Mouse (Mus musculus) olfactory bulb, adult 2 months (tissue): ENCODE data around the gene Twistnb.

Source experiments
- CTCF ChIP-seq: fragments of 200-500 bp; IDR thresholded peaks from 2 replicates; pipeline ENCODE4 v1.5.1; 2012; ENCODE audit warnings: low read depth, mild to moderate bottlenecking, low read length, moderate library complexity; ENCODE audit not compliant: insufficient read depth
- POLR2A ChIP-seq: fragments of 200-500 bp; IDR thresholded peaks from 2 replicates; pipeline ENCODE4 v1.6.1; 2012; ENCODE audit warnings: mild to moderate bottlenecking, low read depth, low read length, moderate library complexity; ENCODE audit not compliant: insufficient read depth

DNA sequence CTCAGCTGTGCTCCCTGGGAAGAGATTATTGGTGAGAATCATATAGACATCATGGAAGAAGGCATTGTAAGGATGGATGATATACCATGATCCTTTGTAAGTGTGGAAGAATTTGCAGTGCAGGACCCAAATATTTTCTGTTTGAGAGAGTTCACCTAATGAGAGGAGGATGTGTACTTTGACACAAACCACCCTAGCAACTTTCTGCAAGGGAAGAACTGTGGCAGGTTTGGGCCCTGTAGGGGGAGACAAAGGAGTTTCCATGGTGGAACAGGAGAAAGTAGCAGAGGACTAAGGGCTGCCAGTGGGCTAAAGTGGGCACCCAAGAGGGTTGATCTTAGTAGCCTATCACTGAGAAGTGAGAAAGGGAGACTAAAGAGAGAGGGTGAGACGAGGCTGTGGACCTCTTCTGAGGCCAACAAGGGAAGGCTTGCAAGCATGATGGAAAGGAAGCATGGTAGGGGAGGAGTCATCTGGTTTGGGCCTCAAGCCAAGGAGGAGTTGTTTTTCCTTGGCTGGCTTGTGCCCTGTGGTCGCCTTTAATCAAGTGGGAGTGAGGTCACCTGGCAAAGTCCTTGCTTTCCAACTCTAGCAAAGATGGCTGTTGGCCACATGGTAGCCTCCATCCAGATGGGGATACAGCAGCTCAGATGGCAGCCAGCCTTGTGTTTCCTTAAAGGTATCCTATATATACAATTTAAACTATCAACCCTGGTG lies 38.4 kb upstream of the Twistnb start:
- TF ChIP-seq CTCF (no peak), POLR2A (no peak)
